ENCODE assay signal across 11 mouse cellular contexts in genomic region chr9:23125761-23126704, GRCm38 (mm10).
A peak's percentile ranks its signal among the peaks of the same experiment; 100 is the strongest.
DNase-seq lines count a peak whose midpoint lies in the region; ATAC-seq and TF ChIP-seq lines count a peak whose summit lies in the region.
"Had no signal": no experiment of that assay in that cellular context is flagged by ENCODE, and none has a peak within 500 bp of the region (broad histone marks: within the 10 kb centered on the region; RNA-seq: fewer than 3 reads in every experiment).

No protein-coding gene starts in this region.

- DNase-seq in brain, embryonic 14.5 days (ENCODE audit: low read depth), result peak; percentile 55
- DNase-seq in midbrain, embryonic 10.5 days (ENCODE audit: low spot score), result no peak
- no peak for DNase-seq in kidney, postnatal 36 days
- no peak for DNase-seq in lung, postnatal 36 days
- DNase-seq: liver, embryonic 13.5 days; lung, postnatal 4 days had no signal

- TF ChIP-seq POLR2A in brain, embryonic 14.5 days (IDR thresholded peaks at IDR 0.05; ENCODE audit: borderline replicate concordance, extremely low read depth, insufficient read depth, insufficient read length, poor library complexity, severe bottlenecking), result no peak

- H3K4me1 ChIP-seq in forebrain, embryonic 16.5 days (replicated peaks; ENCODE audit: control insufficient read depth, insufficient read depth, low read length), result peaks cover 9% of the 10 kb centered on the region
- peaks cover 28% of the 10 kb centered on the region for H3K4me1 ChIP-seq in midbrain, embryonic 10.5 days
- H3K4me1 ChIP-seq: liver, embryonic 13.5 days; stomach, embryonic 15.5 days had no signal

- no peaks in the 10 kb centered on the region for H3K36me3 ChIP-seq in forebrain, embryonic 16.5 days (ENCODE audit: control insufficient read depth, insufficient read depth)
- H3K36me3 ChIP-seq in midbrain, embryonic 10.5 days, result no peaks in the 10 kb centered on the region
- H3K36me3 ChIP-seq: heart, embryonic 15.5 days; liver, embryonic 13.5 days; stomach, embryonic 15.5 days had no signal

- WGBS in forebrain, embryonic 16.5 days, result 24% methylated on average over 10 of the region's 10 CpGs
- 48% methylated on average over 10 of the region's 10 CpGs for WGBS in midbrain, embryonic 10.5 days

- 0 out of 2 replicates have a peak, but pooled peaks have one; percentile 53 for ATAC-seq in common myeloid progenitor, adult 5-6 weeks (replicated peaks; ENCODE audit: low read depth, poor library complexity, severe bottlenecking)
- peak; percentile 47; the same call in 1 of the 2 replicates for ATAC-seq in forebrain, embryonic 16.5 days
- no peak for ATAC-seq in granulocyte monocyte progenitor cell, adult 5-6 weeks (replicated peaks; ENCODE audit: poor library complexity, severe bottlenecking)

- no peak overlapping the region for H3K4me2 ChIP-seq in forebrain, embryonic 16.5 days (ENCODE audit: low read length)
- H3K4me2 ChIP-seq: heart, embryonic 15.5 days; liver, embryonic 13.5 days; stomach, embryonic 15.5 days had no signal

- no peak overlapping the region for H3K27ac ChIP-seq in forebrain, embryonic 16.5 days (ENCODE audit: low read length)
- H3K27ac ChIP-seq in midbrain, embryonic 10.5 days (replicated peaks), result peak overlapping the region; percentile 50
- H3K27ac ChIP-seq: heart, embryonic 15.5 days; liver, embryonic 13.5 days; stomach, embryonic 15.5 days had no signal

- H3K4me3 ChIP-seq in forebrain, embryonic 16.5 days (replicated peaks; ENCODE audit: low read length), result no peak overlapping the region
- H3K4me3 ChIP-seq in midbrain, embryonic 10.5 days, result no peak overlapping the region
- H3K4me3 ChIP-seq: heart, embryonic 15.5 days; liver, embryonic 13.5 days; stomach, embryonic 15.5 days had no signal

- no peak for TF ChIP-seq CTCF in brain, embryonic 14.5 days (IDR thresholded peaks at IDR 0.05; ENCODE audit: borderline replicate concordance, extremely low read depth, insufficient read depth, insufficient read length)

- H3K27me3 ChIP-seq in forebrain, embryonic 16.5 days (replicated peaks; ENCODE audit: control insufficient read depth, insufficient read depth, low read length), result no peaks in the 10 kb centered on the region
- no peaks in the 10 kb centered on the region for H3K27me3 ChIP-seq in midbrain, embryonic 10.5 days (ENCODE audit: low read depth, poor library complexity, severe bottlenecking)
- H3K27me3 ChIP-seq: heart, embryonic 15.5 days; liver, embryonic 13.5 days; stomach, embryonic 15.5 days had no signal

- no peaks in the 10 kb centered on the region for H3K9me3 ChIP-seq in forebrain, embryonic 16.5 days (ENCODE audit: control insufficient read depth, low read length)
- H3K9me3 ChIP-seq in midbrain, embryonic 10.5 days (replicated peaks), result no peaks in the 10 kb centered on the region
- H3K9me3 ChIP-seq: heart, embryonic 15.5 days; liver, embryonic 13.5 days; stomach, embryonic 15.5 days had no signal

- no peak overlapping the region for H3K9ac ChIP-seq in forebrain, embryonic 16.5 days (replicated peaks; ENCODE audit: low read depth, low read length)
- H3K9ac ChIP-seq: heart, embryonic 15.5 days; liver, embryonic 13.5 days; stomach, embryonic 15.5 days had no signal
